Comparison of ENCODE assay signal across 13 mouse cellular contexts in the genomic region with DNA sequence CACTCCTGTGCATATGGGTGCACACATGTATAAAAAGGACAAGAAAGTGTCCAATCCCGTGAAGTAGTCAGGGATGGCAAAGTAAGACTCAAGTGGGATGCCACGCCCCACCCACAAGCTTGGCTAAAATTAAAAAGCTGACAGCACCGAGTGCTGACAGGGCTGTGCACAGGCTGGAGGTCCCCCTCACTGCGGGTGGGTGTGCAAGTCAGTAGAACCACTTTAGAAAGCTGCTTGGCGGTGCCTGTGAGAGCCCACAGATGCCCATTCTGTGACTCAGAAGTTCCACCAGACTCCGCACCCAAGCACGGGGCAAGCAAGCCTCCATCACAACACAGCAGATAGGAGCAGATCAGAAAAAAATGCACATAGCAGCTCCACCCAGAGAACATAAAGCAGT.
A peak's percentile ranks its signal among the peaks of the same experiment; 100 is the strongest.
DNase-seq lines count a peak whose midpoint lies in the region; ATAC-seq lines count a peak whose summit lies in the region.
"Had no signal": no experiment of that assay in that cellular context is flagged by ENCODE, and none has a peak within 500 bp of the region (broad histone marks: within the 10 kb centered on the region; RNA-seq: fewer than 3 reads in every experiment).

No protein-coding gene starts in this region.

- ATAC-seq in inflammation-experienced regulatory T-cells, adult 6 months, result no peak
- ATAC-seq: activated CD4-positive, CD25-positive, alpha-beta regulatory T cell, adult 4 months; forebrain, embryonic 15.5 days had no signal

- DNase-seq in layer of hippocampus, adult 18-20 months (ENCODE audit: low spot score in 2 of 2), result peak; percentile 52 to 73
- no peak for DNase-seq in layer of hippocampus, postnatal 25 days (ENCODE audit: extremely low spot score in 1 of 2, low spot score in 1 of 2)
- peak; percentile 47 to 82 for DNase-seq in frontal cortex, postnatal 10 days (ENCODE audit: low spot score in 2 of 2)
- peak; percentile 78 to 90 for DNase-seq in left cerebral cortex, adult 9 months (ENCODE audit: low spot score in 2 of 2)
- DNase-seq in right cerebral cortex, postnatal 36 days (ENCODE audit: low spot score in 2 of 2), result peak; percentile 88 to 93
- DNase-seq in adrenal gland, adult (ENCODE audit: inconsistent age in 2 of 2, low spot score in 1 of 2), result no peak
- DNase-seq: cerebellum, adult 2 months; gastrocnemius, postnatal 25 days; kidney, adult 18-20 months; thymus, adult 2 months had no signal

Comparison
In these comparisons a context has a peak if more than half of its experiments do, and no peak if none do; other contexts are left out.
1. DNase-seq: peak in layer of hippocampus, adult 18-20 months (2 of 2), frontal cortex, postnatal 10 days (2 of 2), left cerebral cortex, adult 9 months (2 of 2) and right cerebral cortex, postnatal 36 days (2 of 2); none in layer of hippocampus, postnatal 25 days (0 of 2) and adrenal gland, adult (0 of 2).